Mouse (Mus musculus): ENCODE measurements around the gene Dynlt1a.
"Not testable (repeated sequence)": the region's sequence is repeated elsewhere in the genome, so short reads cannot be mapped to it uniquely, and the experiment has no call there.

Gene Dynlt1a

GRCm38 (mm10) chr17:6317339-6317985, at the start of gene Dynlt1a:
Gene Dynlt1a (minus strand): TSS chr17:6317500.
- DNase-seq (ENCODE audit: low spot score): peak; percentile 92

DNA sequence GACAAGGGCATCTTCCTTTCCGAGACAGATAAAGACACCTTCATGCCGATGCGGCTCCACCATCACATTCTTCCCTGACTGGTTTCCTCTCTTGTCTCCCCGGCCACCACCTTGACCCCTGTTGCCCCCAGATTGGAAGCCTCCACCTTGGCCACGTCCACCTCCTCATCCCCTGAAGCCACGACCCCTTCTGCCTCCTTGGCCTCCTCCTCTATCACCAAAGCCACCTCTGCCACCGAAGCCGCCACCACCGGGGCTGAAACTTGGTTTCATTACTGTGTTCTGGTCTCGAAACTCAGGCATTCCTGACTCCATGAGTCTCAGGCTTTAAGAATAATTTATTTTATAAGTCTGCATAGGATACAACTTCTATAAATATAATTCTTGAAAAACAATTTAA, 38.0 kb upstream of the Dynlt1a start:
- not testable (repeated sequence) for DNase-seq (ENCODE audit: low spot score)

- DNase-seq (ENCODE audit: low spot score): not testable (repeated sequence)
Observed at GRCm38 (mm10) chr17:6342606-6343294, 25.4 kb upstream of the Dynlt1a start.

DNA sequence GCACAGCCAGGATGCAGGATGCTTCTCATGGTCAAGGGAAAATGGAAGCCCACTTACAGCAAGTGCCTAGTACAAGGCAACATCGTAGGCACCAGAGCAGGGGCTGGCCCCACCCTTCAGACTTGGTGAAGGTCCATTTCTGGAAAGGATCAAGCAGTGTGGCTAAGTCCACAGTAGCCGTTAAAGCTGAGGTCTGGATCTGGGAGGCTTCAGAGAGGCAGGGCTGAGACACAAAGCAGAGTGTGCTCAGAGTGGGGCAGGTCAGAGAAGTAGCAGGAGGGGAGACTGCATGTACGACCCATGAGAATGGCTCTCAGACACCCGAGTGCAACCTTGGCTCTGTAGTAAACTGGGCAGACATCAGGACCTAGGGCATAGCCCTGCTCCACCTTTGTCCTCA, 11.7 kb upstream of the Dynlt1a start:
- DNase-seq (ENCODE audit: low spot score): not testable (repeated sequence)

DNA sequence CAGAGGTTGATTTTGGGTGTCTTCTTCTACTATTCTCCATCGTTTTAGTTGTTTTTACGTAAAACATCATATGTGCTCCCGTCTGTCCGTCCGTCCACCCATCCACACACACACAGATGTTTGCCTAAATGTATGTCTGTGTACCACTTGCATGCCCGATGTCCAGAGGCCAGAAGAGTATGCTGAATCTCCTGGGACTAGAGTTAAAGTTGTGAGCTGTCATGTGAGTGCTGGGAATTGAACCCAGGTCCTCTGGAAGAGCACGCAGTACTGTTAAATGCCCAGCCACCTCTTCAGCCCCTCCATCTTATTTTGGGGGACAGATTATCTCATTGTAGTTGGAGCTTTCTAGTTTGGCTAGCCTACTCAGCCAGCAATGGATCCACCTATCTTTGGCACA, 10.3 kb upstream of the Dynlt1a start:
- not testable (repeated sequence) for DNase-seq (ENCODE audit: low spot score)

- DNase-seq (ENCODE audit: low spot score): not testable (repeated sequence)
Observed at GRCm38 (mm10) chr17:6325543-6325942, 8.2 kb upstream of the Dynlt1a start.

GRCm38 (mm10) chr17:6325021-6325420, 7.7 kb upstream of the Dynlt1a start:
- not testable (repeated sequence) for DNase-seq (ENCODE audit: low spot score)

DNA sequence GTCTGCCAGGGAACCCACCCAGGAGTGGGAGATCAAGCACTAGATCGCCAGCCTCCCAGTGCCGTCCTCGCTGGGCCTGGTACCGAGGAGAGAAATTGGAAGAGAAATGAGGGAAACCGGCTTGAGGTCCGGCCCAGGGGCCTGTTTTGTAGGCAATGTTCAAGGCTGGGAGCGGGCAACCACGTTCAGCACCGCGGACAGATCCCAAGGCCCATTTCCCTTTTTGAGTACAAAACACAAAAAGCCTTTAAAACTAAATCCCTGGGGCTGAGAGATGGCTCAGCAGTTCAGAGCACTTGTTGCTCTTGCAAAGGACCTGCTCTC, 4.4 kb upstream of the Dynlt1a start:
- DNase-seq (ENCODE audit: low spot score): not testable (repeated sequence)

DNA sequence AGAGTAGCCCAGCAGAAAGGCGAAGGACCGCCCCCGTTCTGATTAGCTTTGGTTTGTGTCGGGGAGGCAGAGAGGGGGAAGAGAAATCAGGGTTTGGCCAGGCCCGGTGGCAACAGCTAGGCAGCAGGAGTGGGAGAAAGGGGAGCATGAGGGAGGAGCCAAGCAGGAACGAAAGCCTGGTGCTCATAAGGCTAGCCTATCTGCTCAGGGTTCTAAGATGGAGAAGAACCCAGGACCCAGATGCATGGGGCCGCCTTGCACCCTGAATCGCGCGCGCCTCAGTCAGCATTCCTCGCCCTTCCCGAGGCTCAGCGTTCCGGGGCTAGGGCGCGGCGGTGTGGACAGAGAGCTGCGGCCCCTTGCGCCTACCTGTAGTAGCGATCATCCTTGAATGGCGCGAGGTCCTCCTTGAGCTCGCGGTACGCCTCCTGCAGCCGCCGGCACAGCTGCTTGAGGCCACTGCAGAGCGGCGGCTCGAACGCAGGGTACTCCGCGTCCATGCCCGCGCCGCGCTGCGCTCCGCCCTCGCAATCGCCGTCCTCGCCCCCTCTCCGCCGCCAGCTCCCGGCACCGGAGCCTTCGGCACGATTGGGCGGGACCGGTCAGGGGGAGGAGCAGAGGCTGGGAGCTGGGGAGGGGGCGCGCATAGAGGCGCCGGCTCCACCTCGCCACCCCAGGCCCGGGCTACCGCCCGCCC, 3.9 kb upstream of the Dynlt1a start:
- not testable (repeated sequence) for DNase-seq (ENCODE audit: low spot score)

DNA sequence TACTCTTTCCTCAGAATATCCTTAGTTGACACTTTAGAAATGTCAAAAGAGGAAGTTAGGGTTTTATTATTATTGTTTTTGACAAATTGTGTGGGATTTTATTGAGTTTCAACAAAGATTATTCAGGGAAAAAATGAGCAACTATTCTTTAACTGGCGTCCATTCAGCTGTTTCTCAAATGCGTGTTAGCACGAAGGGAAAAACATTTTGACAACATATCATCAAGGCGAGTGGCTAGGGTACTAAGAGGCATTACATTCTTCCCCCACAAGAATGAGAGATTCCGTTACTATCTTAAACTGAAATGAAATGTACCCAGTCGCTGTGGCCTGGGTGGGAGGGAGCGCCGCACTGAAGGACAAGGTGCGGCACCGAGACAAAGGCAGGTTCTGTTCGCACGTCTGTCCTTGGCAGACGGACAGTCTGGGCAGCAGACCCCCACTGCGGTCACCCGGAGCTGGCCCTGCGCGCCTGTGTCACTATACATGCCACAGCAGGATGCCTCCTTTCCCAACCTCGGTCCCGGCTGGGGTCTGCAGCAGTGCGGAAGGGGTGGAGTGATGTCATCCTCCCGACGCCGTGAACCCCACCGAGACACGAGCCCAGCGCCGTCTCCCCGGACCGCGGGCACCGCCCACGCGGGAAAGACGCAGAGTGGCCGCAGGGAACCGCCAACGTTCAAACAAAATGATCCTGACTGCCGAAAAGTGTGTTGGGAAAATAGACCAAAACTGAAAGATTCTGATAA, 747 bp downstream of the Dynlt1a start:
- peak; percentile 48 for DNase-seq (ENCODE audit: low spot score)

- not testable (repeated sequence) for DNase-seq (ENCODE audit: low spot score)
Observed at GRCm38 (mm10) chr17:6315706-6316105, 1.6 kb downstream of the Dynlt1a start.

DNA sequence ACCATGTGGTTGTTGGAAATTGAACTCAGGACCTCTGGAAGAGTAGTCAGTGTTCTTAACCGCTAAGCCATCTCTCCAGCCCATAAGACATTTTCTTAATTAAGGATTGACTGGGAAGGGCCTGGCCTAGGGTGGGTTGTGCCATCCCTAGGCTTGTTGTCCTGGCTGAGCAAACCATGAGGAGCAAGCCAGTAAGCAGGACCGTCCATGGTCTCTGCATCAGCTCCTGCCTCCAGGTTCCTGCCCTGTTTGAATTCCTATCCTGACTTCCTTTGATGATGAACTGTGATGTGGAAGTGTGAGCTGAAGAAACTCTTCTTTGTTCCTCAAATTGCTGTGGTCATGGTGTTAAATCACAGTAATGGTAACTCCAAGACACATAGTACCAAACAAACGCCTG, 2.8 kb downstream of the Dynlt1a start:
- DNase-seq (ENCODE audit: low spot score): not testable (repeated sequence)

- DNase-seq (ENCODE audit: low spot score): peak; percentile 30
Observed at GRCm38 (mm10) chr17:6312755-6313154, 4.5 kb downstream of the Dynlt1a start.

- not testable (repeated sequence) for DNase-seq (ENCODE audit: low spot score)
Observed at GRCm38 (mm10) chr17:6311716-6312115, 5.6 kb downstream of the Dynlt1a start.

DNA sequence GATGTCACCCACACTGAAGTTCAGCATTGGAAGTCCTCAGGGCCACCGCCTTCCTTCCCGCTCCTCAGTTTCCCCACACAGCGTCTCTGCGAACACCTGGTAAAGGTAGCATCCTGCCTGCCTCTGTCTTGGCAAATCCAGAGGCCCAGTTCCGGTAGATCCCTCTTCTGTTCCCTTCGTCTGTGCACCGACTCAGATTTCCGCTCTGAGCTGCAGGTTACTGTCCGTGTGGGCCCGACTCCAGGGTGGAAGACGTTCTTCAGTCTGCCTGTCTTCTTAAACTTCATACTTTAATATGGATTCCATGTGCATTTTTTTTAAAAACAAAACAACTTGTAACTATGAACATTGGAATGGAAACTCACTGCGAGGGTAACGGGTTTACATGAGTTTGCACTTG, 10.8 kb downstream of the Dynlt1a start:
- not testable (repeated sequence) for DNase-seq (ENCODE audit: low spot score)

DNA sequence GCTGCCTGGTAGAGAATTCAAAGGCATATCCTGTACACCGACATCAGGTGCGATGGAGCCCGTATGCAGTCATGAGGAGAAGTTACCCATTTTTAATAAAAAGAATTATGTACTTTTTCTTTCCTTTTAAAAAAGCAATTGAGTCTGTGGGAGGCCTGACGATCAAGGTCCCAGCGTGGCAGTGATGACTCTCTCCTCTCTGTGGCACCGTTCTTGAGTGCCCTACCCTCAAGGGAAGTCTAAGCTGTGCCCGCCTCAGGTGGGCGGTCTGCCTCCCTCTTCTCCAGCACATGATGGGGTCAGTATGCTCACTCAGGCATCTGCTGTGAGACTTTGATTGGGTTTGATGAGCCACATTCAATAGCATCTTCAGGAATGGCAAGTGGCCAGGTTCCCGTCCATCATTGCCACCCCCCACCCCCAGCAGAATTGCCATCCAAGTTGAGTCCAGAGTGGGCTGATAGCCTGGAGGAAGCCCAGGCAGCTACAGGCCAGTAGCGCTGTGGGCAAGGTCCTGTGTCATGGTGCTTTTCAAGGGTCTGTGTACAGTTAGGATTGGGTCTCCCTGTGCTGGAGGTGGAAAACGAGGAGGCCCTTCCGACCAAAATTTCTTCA, 11.5 kb downstream of the Dynlt1a start:
- not testable (repeated sequence) for DNase-seq (ENCODE audit: low spot score)

GRCm38 (mm10) chr17:6304891-6305290, 12.4 kb downstream of the Dynlt1a start:
- not testable (repeated sequence) for DNase-seq (ENCODE audit: low spot score)

GRCm38 (mm10) chr17:6300190-6300863, 17.0 kb downstream of the Dynlt1a start:
- DNase-seq (ENCODE audit: low spot score): not testable (repeated sequence)

DNA sequence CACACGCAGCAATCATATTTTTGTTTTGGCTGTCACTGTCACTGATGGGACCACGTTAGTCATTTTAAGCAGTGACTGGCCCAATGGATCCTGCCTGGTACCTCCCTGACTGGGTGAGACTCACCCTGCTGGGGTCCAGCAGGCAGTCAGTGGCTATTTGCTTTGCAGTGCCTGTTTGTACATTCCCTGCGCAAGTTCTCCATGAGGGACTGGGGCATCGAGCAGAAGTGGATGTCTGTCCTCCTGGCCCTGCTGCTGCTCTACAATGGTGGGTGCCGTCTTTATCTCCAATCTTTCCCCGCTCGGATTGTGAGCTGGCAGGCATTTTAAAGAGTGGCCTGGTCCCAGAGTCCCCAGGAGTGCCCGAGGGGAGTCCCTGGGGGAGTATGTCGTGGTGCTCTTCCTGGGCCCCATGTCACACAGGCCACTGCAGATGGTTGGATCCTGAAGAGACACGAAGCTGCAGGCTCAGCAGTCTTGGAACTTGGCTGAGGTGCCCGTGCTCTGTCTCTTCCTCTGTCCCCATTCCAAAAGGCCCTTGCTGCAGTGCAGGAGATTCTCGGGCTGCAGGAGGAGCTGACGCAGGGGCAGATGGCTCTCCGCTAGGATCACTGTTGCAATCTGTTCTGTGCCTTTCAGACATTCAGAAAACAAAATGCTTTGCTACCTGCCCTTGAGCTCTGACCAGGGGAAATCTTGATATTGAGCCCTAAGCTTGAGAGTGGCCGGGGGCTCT, 20.1 kb downstream of the Dynlt1a start:
- DNase-seq (ENCODE audit: low spot score): not testable (repeated sequence)

DNA sequence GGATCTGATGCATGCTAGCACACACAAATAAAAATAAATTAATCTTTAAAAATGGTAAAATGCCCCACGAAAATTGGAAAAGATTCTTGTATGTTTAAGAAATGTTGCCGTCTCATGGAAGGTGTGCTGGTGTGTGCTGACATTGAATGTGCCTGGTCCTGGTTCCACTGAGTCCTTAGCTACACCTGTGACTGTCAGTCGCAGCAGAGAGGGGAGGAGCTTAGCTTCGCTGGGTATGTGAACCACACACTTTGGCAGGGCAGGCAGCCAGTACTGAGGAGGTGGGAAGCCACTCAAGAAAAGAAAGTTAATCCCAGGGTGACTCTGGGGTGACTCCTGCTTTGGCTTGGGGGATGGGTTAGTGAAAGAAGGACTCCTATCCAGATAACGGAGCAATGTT, 23.4 kb downstream of the Dynlt1a start:
- not testable (repeated sequence) for DNase-seq (ENCODE audit: low spot score)

DNA sequence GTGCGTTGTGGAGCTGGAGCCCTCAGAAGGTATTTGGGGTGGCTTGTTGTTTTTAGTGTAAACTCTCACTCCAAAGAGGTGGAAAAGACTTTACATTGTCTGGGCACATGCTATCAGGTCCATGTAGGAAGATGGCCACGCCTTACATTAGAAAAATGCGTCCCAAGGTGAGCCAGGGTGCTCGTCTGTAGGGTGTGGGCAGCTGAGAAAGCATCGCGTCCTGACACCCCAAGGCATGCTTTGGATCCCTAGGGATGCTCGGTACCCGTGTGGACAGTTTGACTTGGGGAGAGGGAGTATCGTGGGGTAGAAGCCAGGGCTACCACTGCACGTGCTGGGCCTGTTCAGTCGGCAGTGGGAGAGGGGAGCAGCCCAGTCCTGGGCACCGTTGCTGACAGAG, 28.3 kb downstream of the Dynlt1a start:
- not testable (repeated sequence) for DNase-seq (ENCODE audit: low spot score)

All from MN1 (cell line).